Mouse (Mus musculus) heart, postnatal 0 days (tissue): Measurements from ENCODE around the gene Pigw. TPM values are rescaled to one million over a fixed set of nuclear protein-coding genes. Genes with fewer than 3 reads are reported as not detected.

Experiments used
- ATAC-seq: fragments of 200-750 bp; cut with Nextera tagmentation; 2 replicates; pipeline ENCODE4 v1.8.0; 2017; ENCODE audit warnings: low read depth, moderate number of reproducible peaks, moderate library complexity; ENCODE audit not compliant: insufficient read depth
- DNase-seq: peaks from one replicate; pipeline ENCODE4 v3.0.0-alpha.2; 2016; ENCODE audit warnings: low spot score
- H3K27ac ChIP-seq: fragments of 300-500 bp; sonication (generic); 2 replicates; pipeline ENCODE4 v1.5.1; 2014; ENCODE audit warnings: low read depth, mild to moderate bottlenecking
- H3K27me3 ChIP-seq: fragments of 300-500 bp; sonication (generic); 2 replicates; pipeline ENCODE4 v1.6.1; 2014; ENCODE audit warnings: low read length, mixed read lengths; ENCODE audit not compliant: control insufficient read depth, insufficient read depth
- H3K36me3 ChIP-seq: fragments of 300-500 bp; sonication (generic); replicated peaks from 2 replicates; pipeline ENCODE4 v1.6.1; 2014; ENCODE audit warnings: low read length, mixed read lengths; ENCODE audit not compliant: control insufficient read depth, insufficient read depth
- H3K4me1 ChIP-seq: fragments of 300-500 bp; sonication (generic); 2 replicates; pipeline ENCODE4 v1.6.1; 2014; ENCODE audit warnings: antibody characterized with exemption; ENCODE audit not compliant: control insufficient read depth, insufficient read depth
- H3K4me2 ChIP-seq: fragments of 300-500 bp; sonication (generic); 2 replicates; pipeline ENCODE4 v1.6.1; 2014; ENCODE audit warnings: low read depth, mild to moderate bottlenecking, low read length, moderate library complexity
- H3K4me3 ChIP-seq: fragments of 300-500 bp; sonication (generic); 2 replicates; pipeline ENCODE4 v1.5.1; 2014; ENCODE audit warnings: low read depth, low read length
- H3K9ac ChIP-seq: fragments of 300-500 bp; sonication (generic); replicated peaks from 2 replicates; pipeline ENCODE4 v1.6.1; 2014; ENCODE audit warnings: low read depth, low read length, mixed read lengths
- H3K9me3 ChIP-seq: fragments of 300-500 bp; sonication (generic); replicated peaks from 2 replicates; pipeline ENCODE4 v1.6.1; 2016; ENCODE audit warnings: low read length; ENCODE audit not compliant: control insufficient read depth
- CTCF ChIP-seq: IDR thresholded peaks from 2 replicates; pipeline ENCODE4 v1.5.1; 2016; ENCODE audit warnings: antibody characterized with exemption, control low read depth, low read depth
- EP300 ChIP-seq: IDR thresholded peaks from 2 replicates; pipeline ENCODE4 v1.6.1; 2016; ENCODE audit warnings: antibody characterized with exemption, low read depth
- WGBS: fragments of 180-500 bp; shearing (Covaris S2); extraction: QIAGEN DNeasy Blood & Tissue Kit; methylation state at CpG from one replicate; pipeline ENCODE4 v1.1.7; 2014; 5-methylcytosine and 5-hydroxymethylcytosine counted together
- polyA plus RNA-seq: library from polyadenylated mRNA; unstranded; fragments of >200 nt; fragmentation: Nextera tagmentation; extraction: Ambion mirVana; gene quantifications from 2 replicates; pipeline ENCODE4 v1.2.1, GENCODE M21; 2015
- total RNA-seq: library from RNA; depleted of rRNA; stranded (reverse); fragments of >200 nt; gene quantifications from 2 replicates; pipeline ENCODE4 v1.2.3, GENCODE M21; 2014; ENCODE audit warnings: low replicate concordance

The Pigw gene
- total and polyA plus RNA-seq, 2 experiments from 2014 or later = 2.1 to 2.5 TPM

DNA sequence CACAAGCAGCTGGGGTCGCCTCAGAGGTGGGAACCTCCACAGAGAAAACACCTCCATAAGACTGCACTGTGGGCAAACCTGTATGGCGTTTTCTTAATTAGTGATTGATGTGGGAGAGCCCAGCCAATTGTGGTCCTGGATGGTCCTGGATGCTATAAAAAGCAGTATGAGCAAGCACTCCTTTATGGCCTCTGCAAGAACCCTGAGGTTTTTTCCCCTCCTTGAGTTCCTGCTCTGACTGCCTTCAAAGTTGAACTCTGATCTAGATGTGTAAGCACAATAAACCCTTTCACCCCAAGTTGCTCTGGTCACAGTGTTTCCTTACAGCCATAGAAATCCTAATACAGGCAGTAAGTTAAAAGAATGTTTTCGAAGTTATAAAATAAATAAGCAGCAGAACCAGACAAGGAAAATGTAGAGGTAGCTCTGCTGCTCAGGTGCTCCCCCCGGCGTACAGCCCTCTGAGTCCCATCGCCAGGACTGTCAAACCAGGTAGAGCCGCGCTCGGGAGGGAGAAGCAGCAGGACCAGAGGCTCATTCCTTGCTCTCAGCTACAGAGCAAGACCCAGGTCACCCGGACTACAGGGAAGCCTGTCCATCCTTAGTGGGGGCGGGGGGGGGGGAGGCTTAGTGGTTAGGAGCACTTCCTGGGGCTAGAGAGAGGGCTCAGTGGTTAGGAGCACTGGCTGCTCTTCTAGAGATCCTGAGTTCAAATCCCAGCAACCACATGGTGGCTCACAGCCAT lies 6.9 kb upstream of the Pigw start:
- WGBS = 90% methylated on average over 11 of the region's 11 CpGs

DNA sequence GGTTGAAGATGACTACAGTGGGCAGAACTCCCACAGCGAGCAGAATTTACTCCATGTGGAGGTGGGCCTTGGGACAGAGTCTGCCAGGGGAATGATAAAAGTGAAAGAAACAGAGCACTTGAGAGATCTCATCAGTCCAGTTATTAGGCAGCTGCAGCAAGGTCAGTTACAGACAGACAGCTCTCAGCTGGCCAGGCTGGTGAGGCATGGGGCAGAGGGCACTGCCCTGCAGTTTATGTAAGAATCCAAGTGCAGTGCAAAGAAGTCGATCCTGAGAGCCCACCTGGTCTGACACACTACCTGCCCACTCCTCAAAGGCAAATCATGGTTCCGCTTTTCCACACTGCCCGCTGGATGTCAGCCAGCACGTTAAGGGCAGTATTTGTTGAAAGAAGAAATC lies 6.2 kb upstream of the Pigw start:
- no peak for ATAC-seq
- WGBS = 89% methylated on average over 5 of the region's 5 CpGs
- peaks cover 66% of the 10 kb centered on the region for H3K36me3 ChIP-seq

More for the DNA sequence above, 6.9 kb upstream of the Pigw start:
- no peak for DNase-seq
- H3K36me3 ChIP-seq = peaks cover 73% of the 10 kb centered on the region
- no peaks in the 10 kb centered on the region for H3K27me3 ChIP-seq
- H3K4me2 ChIP-seq = no peak overlapping the region
- ATAC-seq = no peak
- no peaks in the 10 kb centered on the region for H3K9me3 ChIP-seq
- H3K9ac ChIP-seq = no peak overlapping the region
- TF ChIP-seq EP300 (no peak), CTCF (no peak)
- no peak overlapping the region for H3K27ac ChIP-seq
- H3K4me1 ChIP-seq = no peaks in the 10 kb centered on the region
- H3K4me3 ChIP-seq = no peak overlapping the region

DNA sequence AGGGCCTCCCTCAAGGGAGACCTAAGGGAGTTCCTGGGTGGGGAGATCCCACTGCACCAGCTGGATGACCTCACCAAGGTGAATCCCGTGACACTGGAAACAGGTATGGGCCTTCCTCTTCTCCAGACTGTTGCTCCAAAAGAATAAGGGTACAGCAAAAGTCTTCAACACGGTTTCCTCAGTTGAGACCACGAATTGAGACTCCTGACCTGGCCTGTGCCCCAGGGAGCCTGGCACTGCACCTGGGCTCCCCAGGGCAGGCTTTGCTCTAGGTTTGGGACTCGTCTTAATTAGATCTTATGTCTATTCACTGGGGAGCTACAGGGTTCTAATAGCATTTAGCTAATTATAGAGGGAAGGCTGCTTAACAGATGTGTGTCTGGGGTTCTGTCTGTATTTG lies 5.2 kb upstream of the Pigw start:
- no peaks in the 10 kb centered on the region for H3K4me1 ChIP-seq
- TF ChIP-seq CTCF = no peak
- no peak for TF ChIP-seq EP300
- H3K4me3 ChIP-seq = no peak overlapping the region
- H3K9ac ChIP-seq = no peak overlapping the region
- H3K36me3 ChIP-seq = peaks cover 62% of the 10 kb centered on the region
- no peak overlapping the region for H3K27ac ChIP-seq
- H3K27me3 ChIP-seq = no peaks in the 10 kb centered on the region
- WGBS = 89% methylated on average over 4 of the region's 4 CpGs
- H3K9me3 ChIP-seq = no peaks in the 10 kb centered on the region
- H3K4me2 ChIP-seq = no peak overlapping the region
- ATAC-seq (no peak), DNase-seq (no peak)

More for the DNA sequence above, 6.2 kb upstream of the Pigw start:
- Histone ChIP-seq H3K4me2 (no peak overlapping the region), H3K4me1 (no peaks in the 10 kb centered on the region), H3K27ac (no peak overlapping the region), H3K9ac (no peak overlapping the region), H3K4me3 (no peak overlapping the region), H3K9me3 (no peaks in the 10 kb centered on the region), H3K27me3 (no peaks in the 10 kb centered on the region)
- TF ChIP-seq CTCF (no peak), EP300 (no peak)
- no peak for DNase-seq

DNA sequence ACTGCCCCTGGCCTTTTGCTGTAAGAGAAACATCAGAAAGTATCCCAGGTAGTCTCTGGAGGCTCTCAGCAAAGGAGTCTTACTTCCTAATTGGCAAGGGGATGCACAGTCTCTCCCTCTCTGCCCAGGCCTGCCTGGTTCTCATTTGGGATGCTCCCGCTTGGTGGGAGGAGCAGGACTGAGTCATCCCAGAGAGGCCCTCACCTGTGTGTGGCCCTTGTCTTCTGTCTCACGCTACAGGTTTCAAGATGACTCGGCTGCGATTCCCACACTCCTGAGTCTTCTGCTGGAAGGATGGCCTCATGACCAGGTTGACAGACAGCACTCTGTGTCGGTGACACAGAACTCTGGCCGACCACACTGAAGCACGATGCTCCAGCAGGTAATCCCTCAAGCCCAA lies 2.3 kb upstream of the Pigw start:
- ATAC-seq (no peak), DNase-seq (no peak)
- H3K9me3 ChIP-seq = no peaks in the 10 kb centered on the region
- H3K27ac ChIP-seq = no peak overlapping the region
- H3K4me1 ChIP-seq = peaks cover 8% of the 10 kb centered on the region
- TF ChIP-seq EP300 (no peak), CTCF (no peak)
- no peak overlapping the region for H3K9ac ChIP-seq
- H3K27me3 ChIP-seq = no peaks in the 10 kb centered on the region
- 92% methylated on average over 7 of the region's 7 CpGs for WGBS
- H3K4me2 ChIP-seq = no peak overlapping the region
- peaks cover 39% of the 10 kb centered on the region for H3K36me3 ChIP-seq
- H3K4me3 ChIP-seq = no peak overlapping the region

DNA sequence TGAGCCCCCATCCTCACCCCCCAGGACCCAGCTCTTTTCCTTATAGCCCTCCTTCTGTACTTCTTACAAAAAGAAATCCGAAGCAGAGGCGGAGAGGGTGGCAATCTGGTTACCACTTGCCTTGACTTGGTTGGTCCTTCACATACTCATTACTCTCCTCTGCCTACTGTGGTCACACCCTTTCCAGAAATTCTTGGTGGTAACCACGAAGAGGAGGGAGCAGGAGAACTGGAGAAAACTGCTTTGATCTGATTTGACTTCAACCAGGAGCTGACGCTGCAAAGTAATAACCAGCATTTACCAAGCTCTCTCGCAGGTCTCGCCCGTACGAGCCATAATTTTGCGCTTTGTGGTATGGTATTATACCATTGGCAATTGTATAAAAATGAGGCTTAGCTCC lies 886 bp upstream of the Pigw start:
- Histone ChIP-seq H3K9me3 (no peaks in the 10 kb centered on the region), H3K36me3 (peaks cover 30% of the 10 kb centered on the region), H3K4me2 (peak overlapping the region; percentile 100), H3K4me1 (peaks cover 8% of the 10 kb centered on the region), H3K27me3 (no peaks in the 10 kb centered on the region), H3K27ac (peak overlapping the region; percentile 94), H3K4me3 (peak overlapping the region; percentile 96), H3K9ac (peak overlapping the region; percentile 83)
- no peak for DNase-seq
- 56% methylated on average over 9 of the region's 9 CpGs for WGBS
- no peak for ATAC-seq
- TF ChIP-seq CTCF (no peak), EP300 (no peak)

DNA sequence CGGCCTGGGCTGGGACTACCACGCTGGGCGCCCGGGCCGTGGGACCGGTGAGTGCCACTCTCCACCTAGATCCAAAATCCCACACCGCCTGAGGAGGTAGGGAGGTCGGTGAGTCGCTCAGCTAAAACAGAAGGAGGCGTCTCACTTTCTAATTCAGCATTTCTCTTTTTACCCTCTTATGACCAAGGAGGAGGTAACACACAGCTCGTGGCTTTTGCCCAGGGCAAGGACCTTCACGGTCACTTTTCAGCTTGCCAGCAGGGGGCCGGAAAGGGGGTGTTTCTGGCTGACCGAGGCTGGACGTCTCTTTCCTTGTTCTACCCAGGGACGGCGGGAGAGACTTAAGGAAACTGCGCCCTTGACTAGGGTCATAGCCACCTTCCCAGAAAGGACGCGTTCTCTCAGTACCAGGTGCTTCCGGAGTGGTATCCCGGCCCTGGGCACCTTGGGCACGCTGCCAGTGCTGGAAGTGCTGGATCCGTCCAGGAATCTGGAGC lies 428 bp upstream of the Pigw start:
- H3K27me3 ChIP-seq = no peaks in the 10 kb centered on the region
- H3K9me3 ChIP-seq = no peaks in the 10 kb centered on the region
- peak; percentile 47 for TF ChIP-seq CTCF
- TF ChIP-seq EP300 = no peak
- peak overlapping the region; percentile 100 for H3K4me2 ChIP-seq
- peak overlapping the region; percentile 83 for H3K9ac ChIP-seq
- peaks cover 8% of the 10 kb centered on the region for H3K4me1 ChIP-seq
- 1% methylated on average over 24 of the region's 24 CpGs for WGBS
- peaks cover 27% of the 10 kb centered on the region for H3K36me3 ChIP-seq
- peak overlapping the region; percentile 94 for H3K27ac ChIP-seq
- peak overlapping the region; percentile 96 for H3K4me3 ChIP-seq
- peak; percentile 54 for DNase-seq
- peak; percentile 63 for ATAC-seq
